1 mouse cellular context compared by ENCODE assay signal in genomic region chr16:38350361-38350855, GRCm38 (mm10).
TF ChIP-seq lines count a peak whose summit lies in the region.

No protein-coding gene starts in this region.

TF ChIP-seq in CH12.LX, 34 proteins besides CTCF, POLR2A, EP300 and RAD21:
- peak; percentile 84 for TF ChIP-seq MXI1 (IDR thresholded peaks at IDR 0.05; ENCODE audit: low read depth, low read length)
- TF ChIP-seq MAZ (IDR thresholded peaks at IDR 0.05; ENCODE audit: low read depth, low read length) = no peak
- peak; percentile 45; the same call in 1 of the 2 replicates for TF ChIP-seq MEF2A (IDR thresholded peaks at IDR 0.05; ENCODE audit: borderline replicate concordance, low read depth, low read length)
- no peak for TF ChIP-seq ZC3H11A (IDR thresholded peaks at IDR 0.05; ENCODE audit: low read depth, low read length)
- TF ChIP-seq NRF1 (IDR thresholded peaks at IDR 0.05; ENCODE audit: low read depth, low read length) = 0 out of 2 replicates have a peak, but pooled peaks have one; percentile 13
- TF ChIP-seq RCOR1 (conservative IDR thresholded peaks at IDR 0.05; ENCODE audit: low read depth, low read length) = no peak
- 0 out of 2 replicates have a peak, but pooled peaks have one; percentile 19 for TF ChIP-seq IRF4 (IDR thresholded peaks at IDR 0.05; ENCODE audit: low read depth, low read length)
- TF ChIP-seq TBP (conservative IDR thresholded peaks at IDR 0.05; ENCODE audit: low read depth, low read length) = peak; percentile 84
- peak; percentile 77 for TF ChIP-seq SIN3A (IDR thresholded peaks at IDR 0.05; ENCODE audit: low read length)
- peak; percentile 71; the same call in 1 of the 2 replicates for TF ChIP-seq MYC (IDR thresholded peaks at IDR 0.05; ENCODE audit: low read depth, low read length)
- peak; percentile 4; the same call in 1 of the 2 replicates for TF ChIP-seq SMC3 (IDR thresholded peaks at IDR 0.05; ENCODE audit: low read depth, low read length)
- TF ChIP-seq BHLHE40 (IDR thresholded peaks at IDR 0.05; ENCODE audit: low read depth, low read length) = peak; percentile 58; the same call in 1 of the 2 replicates
- peak; percentile 74; the same call in 1 of the 2 replicates for TF ChIP-seq ETS1 (conservative IDR thresholded peaks at IDR 0.05; ENCODE audit: low read depth, low read length)
- no peak for TF ChIP-seq POLR2AphosphoS2 (IDR thresholded peaks at IDR 0.05; ENCODE audit: low read depth, low read length)
- TF ChIP-seq TCF12 (IDR thresholded peaks at IDR 0.05; ENCODE audit: low read depth, low read length) = peak; percentile 31; the same call in 1 of the 2 replicates
- 0 out of 2 replicates have a peak, but pooled peaks have one; percentile 59 for TF ChIP-seq NELFE (IDR thresholded peaks at IDR 0.05; ENCODE audit: low read depth, low read length)
- TF ChIP-seq CHD1 (IDR thresholded peaks at IDR 0.05; ENCODE audit: low read depth, low read length) = no peak
- TF ChIP-seq KAT2A (IDR thresholded peaks at IDR 0.05; ENCODE audit: insufficient replicate concordance, low read length) = 0 out of 2 replicates have a peak, but pooled peaks have one; percentile 49
- peak; percentile 53; the same call in 1 of the 2 replicates for TF ChIP-seq MAX (IDR thresholded peaks at IDR 0.05; ENCODE audit: low read length)
- TF ChIP-seq MAFK (IDR thresholded peaks at IDR 0.05; ENCODE audit: insufficient replicate concordance, low read length) = 0 out of 2 replicates have a peak, but pooled peaks have one; percentile 10
- TF ChIP-seq ZNF384 (IDR thresholded peaks at IDR 0.05; ENCODE audit: low read depth, low read length) = 0 out of 2 replicates have a peak, but pooled peaks have one; percentile 9
